Mouse (Mus musculus) hindbrain, embryonic 15.5 days (tissue): ENCODE measurements around the gene Tent5b. TPM values are rescaled to one million over a fixed set of nuclear protein-coding genes. Genes with fewer than 3 reads are reported as not detected.

Source experiments
- polyA plus RNA-seq: library from polyadenylated mRNA; unstranded; fragments of >200 nt; fragmentation: Nextera tagmentation; extraction: Ambion mirVana; gene quantifications from 2 replicates; pipeline ENCODE4 v1.2.1, GENCODE M21; 2015

Tent5b gene
- polyA plus RNA-seq, 1 experiment from 2014 or later = 0.49 TPM

Other genes with a start within 250 kb of the Tent5b start
- gene Map3k6, start 239.3 kb upstream of the Tent5b start, polyA plus RNA-seq = 1.8 and 2.2 TPM in 2 replicates
- 0.32 and 0.35 TPM in 2 replicates for gene Sytl1, start 217.0 kb upstream of the Tent5b start, polyA plus RNA-seq
- gene Tmem222, start 202.3 kb upstream of the Tent5b start, polyA plus RNA-seq = 109 and 121 TPM in 2 replicates
- gene Wdtc1, start 126.7 kb upstream of the Tent5b start, polyA plus RNA-seq = 22.7 and 24.0 TPM in 2 replicates
- 8.1 and 10.1 TPM in 2 replicates for gene Slc9a1, start 110.4 kb upstream of the Tent5b start, polyA plus RNA-seq
- 10.8 and 10.9 TPM in 2 replicates for gene Trnp1, start 18.4 kb downstream of the Tent5b start, polyA plus RNA-seq
- 0.39 and 0.74 TPM in 2 replicates for gene Kdf1, start 38.8 kb downstream of the Tent5b start, polyA plus RNA-seq
- 253 and 272 TPM in 2 replicates for gene Nudc, start 65.9 kb downstream of the Tent5b start, polyA plus RNA-seq
- not detected in 2 replicates for gene Nr0b2, start 73.2 kb downstream of the Tent5b start, polyA plus RNA-seq
- gene Gpatch3, start 94.6 kb downstream of the Tent5b start, polyA plus RNA-seq = 7.1 and 8.6 TPM in 2 replicates
- gene Gpn2, start 104.2 kb downstream of the Tent5b start, polyA plus RNA-seq = 17.6 and 19.7 TPM in 2 replicates
- 2.2 TPM in 2 replicates for gene Sfn, start 122.0 kb downstream of the Tent5b start, polyA plus RNA-seq
- 12.0 and 15.8 TPM in 2 replicates for gene Zdhhc18, start 170.0 kb downstream of the Tent5b start, polyA plus RNA-seq
- gene Pigv, start 192.5 kb downstream of the Tent5b start, polyA plus RNA-seq = 14.2 and 14.9 TPM in 2 replicates